Mouse (Mus musculus): ENCODE measurements around the gene Nup160.

DNA sequence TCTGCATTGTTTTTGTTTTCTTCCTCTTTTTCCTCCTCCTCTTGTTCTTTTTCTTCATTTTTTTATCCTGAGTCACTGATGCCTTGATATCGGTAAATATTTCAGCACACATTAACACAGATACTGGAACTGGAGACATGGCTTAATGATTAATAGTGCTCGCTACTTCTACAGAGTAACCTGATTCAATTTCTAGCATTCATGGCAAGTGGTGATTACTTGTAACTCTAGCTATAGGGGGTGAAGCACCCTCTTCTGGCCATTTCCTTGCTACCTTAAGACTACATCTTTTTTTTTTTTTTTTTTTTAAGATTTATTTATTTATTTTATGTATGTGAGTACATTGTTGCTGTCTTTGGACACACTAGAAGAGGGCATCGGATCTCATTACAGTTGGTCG is 23.9 kb downstream of the Nup160 start:
- no peak for TF ChIP-seq CTCF (IDR thresholded peaks at IDR 0.05; ENCODE audit: borderline replicate concordance, insufficient read depth, low read length)
- no peak for TF ChIP-seq POLR2A (IDR thresholded peaks at IDR 0.05; ENCODE audit: low read depth, low read length)

Measured in embryonic fibroblast, embryonic 13.5 days (primary cell).